Mouse (Mus musculus) granulocyte monocyte progenitor cell, adult 5-6 weeks (primary cell): ENCODE results near the gene Gm4767. TPM values are rescaled to one million over a fixed set of nuclear protein-coding genes. Genes with fewer than 3 reads are reported as not detected.
"Not testable (repeated sequence)": the region's sequence is repeated elsewhere in the genome, so short reads cannot be mapped to it uniquely, and the experiment has no call there.

Source experiments
- ATAC-seq: replicated peaks from 2 replicates; pipeline ENCODE4 v1.8.0; 2016; ENCODE audit warnings: mild to moderate bottlenecking, moderate TSS enrichment, inconsistent platforms; ENCODE audit not compliant: poor library complexity, severe bottlenecking
- total RNA-seq, 2 experiments: library from RNA; stranded (forward) in 1 of 2; stranded (reverse) in 1 of 2; fragments of 200-712, 200-1000 nt in 1 of 2; fragments of >200 nt in 1 of 2; fragmentation: Nextera tagmentation in 1 of 2; gene quantifications; 2 replicates each; pipeline ENCODE4 v1.2.3; 2014 to 2017

The Gm4767 gene
- total RNA-seq (2014; fragmentation: Nextera tagmentation) (1.9 and 6.0 TPM in 2 replicates), total RNA-seq (2017) (0.72 and 2.2 TPM in 2 replicates)

- ATAC-seq, result not testable (repeated sequence)
Measured at GRCm38 (mm10) chr10:81811899-81812298, at the start of gene Gm4767. TSS of gene Gm4767 (plus strand) at chr10:81812186.

- ATAC-seq, result peak; percentile 96
Measured at GRCm38 (mm10) chr10:81770506-81771403, 41.2 kb upstream of the Gm4767 start, which contains the start of gene Gm3055. TSS of gene Gm3055 (minus strand) at chr10:81771161.

GRCm38 (mm10) chr10:81771404-81771777, 40.6 kb upstream of the Gm4767 start:
- ATAC-seq, result 0 out of 2 replicates have a peak, but pooled peaks have one; percentile 5

GRCm38 (mm10) chr10:81846219-81846618, 34.2 kb downstream of the Gm4767 start:
- not testable (repeated sequence) for ATAC-seq

GRCm38 (mm10) chr10:81863409-81864407, 51.7 kb downstream of the Gm4767 start, which contains the start of gene Gm32687:
TSS of gene Gm32687 (plus strand) at chr10:81863934.
- peak; percentile 99 for ATAC-seq

Other genes starting within 250 kb of the Gm4767 start
- gene Tle2, start 237.6 kb upstream of the Gm4767 start, total RNA-seq (2014; fragmentation: Nextera tagmentation), result 4.4 and 5.0 TPM in 2 replicates
- 0.17 and 2.4 TPM in 2 replicates for gene Tle2, start 237.6 kb upstream of the Gm4767 start, total RNA-seq (2017)
- 22.2 and 26.0 TPM in 2 replicates for gene Tle6, start 211.1 kb upstream of the Gm4767 start, total RNA-seq (2014; fragmentation: Nextera tagmentation)
- gene Tle6, start 211.1 kb upstream of the Gm4767 start, total RNA-seq (2017), result 4.9 and 7.9 TPM in 2 replicates
- gene BC025920, start 205.9 kb upstream of the Gm4767 start, total RNA-seq (2014; fragmentation: Nextera tagmentation), result 3.7 and 4.4 TPM in 2 replicates
- 0.26 and 1.4 TPM in 2 replicates for gene BC025920, start 205.9 kb upstream of the Gm4767 start, total RNA-seq (2017)
- 8.3 and 12.6 TPM in 2 replicates for gene Sirt6, start 184.4 kb upstream of the Gm4767 start, total RNA-seq (2014; fragmentation: Nextera tagmentation)
- gene Sirt6, start 184.4 kb upstream of the Gm4767 start, total RNA-seq (2017), result 5.3 and 6.2 TPM in 2 replicates
- gene Ankrd24, start 183.6 kb upstream of the Gm4767 start, total RNA-seq (2014; fragmentation: Nextera tagmentation), result 7.6 and 9.2 TPM in 2 replicates
- 7.5 and 8.3 TPM in 2 replicates for gene Ankrd24, start 183.6 kb upstream of the Gm4767 start, total RNA-seq (2017)
- 3.1 and 9.4 TPM in 2 replicates for gene Gm10778, start 163.1 kb upstream of the Gm4767 start, total RNA-seq (2014; fragmentation: Nextera tagmentation)
- 4.2 and 6.1 TPM in 2 replicates for gene Gm10778, start 163.1 kb upstream of the Gm4767 start, total RNA-seq (2017)
- gene Zfp433, start 107.4 kb upstream of the Gm4767 start, total RNA-seq (2014; fragmentation: Nextera tagmentation), result 17.2 and 27.2 TPM in 2 replicates
- 12.3 and 21.7 TPM in 2 replicates for gene Zfp433, start 107.4 kb upstream of the Gm4767 start, total RNA-seq (2017)
- gene Gm3055, start 41.0 kb upstream of the Gm4767 start, total RNA-seq (2014; fragmentation: Nextera tagmentation), result 2.6 and 5.2 TPM in 2 replicates
- 0.39 and 1.3 TPM in 2 replicates for gene Gm3055, start 41.0 kb upstream of the Gm4767 start, total RNA-seq (2017)
- 5.4 and 9.4 TPM in 2 replicates for gene Gm32687, start 51.7 kb downstream of the Gm4767 start, total RNA-seq (2014; fragmentation: Nextera tagmentation)
- gene Gm32687, start 51.7 kb downstream of the Gm4767 start, total RNA-seq (2017), result 4.2 and 7.1 TPM in 2 replicates
- 0.06 TPM in 1 of 2 replicates, not detected in the other for gene Zfp781, start 118.3 kb downstream of the Gm4767 start, total RNA-seq (2014; fragmentation: Nextera tagmentation)
- 0.36 and 0.99 TPM in 2 replicates for gene Zfp781, start 118.3 kb downstream of the Gm4767 start, total RNA-seq (2017)
- gene Zfp873, start 235.9 kb downstream of the Gm4767 start, total RNA-seq (2014; fragmentation: Nextera tagmentation), result 6.0 and 13.9 TPM in 2 replicates
- gene Zfp873, start 235.9 kb downstream of the Gm4767 start, total RNA-seq (2017), result 4.6 and 6.2 TPM in 2 replicates